Mouse (Mus musculus) adrenal gland, postnatal 25 days (tissue): ENCODE results near the gene Stpg2. TPM values are rescaled to one million over a fixed set of nuclear protein-coding genes. Genes with fewer than 3 reads are reported as not detected.
"Not testable (repeated sequence)": the region's sequence is repeated elsewhere in the genome, so short reads cannot be mapped to it uniquely, and the experiment has no call there.

Experiments used
- DNase-seq: peaks from one replicate; pipeline ENCODE4 v3.0.0; 2021; ENCODE audit warnings: mixed read lengths
- total RNA-seq: library from RNA; stranded (reverse); gene quantifications from 2 replicates; pipeline ENCODE4 v1.2.3, GENCODE M21; 2021

Gene Stpg2
- total RNA-seq, 1 experiment from 2014 or later: 0.24 TPM

GRCm38 (mm10) chr3:139419142-139419541 is 213.6 kb downstream of the Stpg2 start:
- no peak for DNase-seq

- no peak for DNase-seq
These were observed 236.7 kb downstream of the Stpg2 start for GRCm38 (mm10) chr3:139442170-139442569.

- DNase-seq: no peak
These were observed 290.4 kb downstream of the Stpg2 start for GRCm38 (mm10) chr3:139495939-139496338.

GRCm38 (mm10) chr3:139502216-139502615 is 296.7 kb downstream of the Stpg2 start:
- no peak for DNase-seq

GRCm38 (mm10) chr3:139509275-139509985 is 303.9 kb downstream of the Stpg2 start:
- no peak for DNase-seq

GRCm38 (mm10) chr3:139578496-139578895 is 373.0 kb downstream of the Stpg2 start:
- no peak for DNase-seq

- no peak for DNase-seq
These were observed 375.8 kb downstream of the Stpg2 start for GRCm38 (mm10) chr3:139581298-139581697.

- no peak for DNase-seq
These were observed 394.0 kb downstream of the Stpg2 start for GRCm38 (mm10) chr3:139599508-139599907.

GRCm38 (mm10) chr3:139608267-139608666 is 402.8 kb downstream of the Stpg2 start:
- not testable (repeated sequence) for DNase-seq

GRCm38 (mm10) chr3:139614641-139615040 is 409.1 kb downstream of the Stpg2 start:
- no peak for DNase-seq

- DNase-seq: no peak
These were observed 410.3 kb downstream of the Stpg2 start for GRCm38 (mm10) chr3:139615791-139616190.

GRCm38 (mm10) chr3:139637887-139638286 is 432.4 kb downstream of the Stpg2 start:
- DNase-seq: no peak

- DNase-seq: no peak
These were observed 446.0 kb downstream of the Stpg2 start for GRCm38 (mm10) chr3:139651505-139651904.

- no peak for DNase-seq
These were observed 453.9 kb downstream of the Stpg2 start for GRCm38 (mm10) chr3:139659416-139659815.

- DNase-seq: no peak
These were observed 456.7 kb downstream of the Stpg2 start for GRCm38 (mm10) chr3:139662241-139662640.

- no peak for DNase-seq
These were observed 458.3 kb downstream of the Stpg2 start for GRCm38 (mm10) chr3:139663712-139664245.

- no peak for DNase-seq
These were observed 459.6 kb downstream of the Stpg2 start for GRCm38 (mm10) chr3:139665047-139665446.

GRCm38 (mm10) chr3:139676192-139676591 is 470.7 kb downstream of the Stpg2 start:
- no peak for DNase-seq

- no peak for DNase-seq
These were observed 471.2 kb downstream of the Stpg2 start for GRCm38 (mm10) chr3:139676723-139677122.

- DNase-seq: not testable (repeated sequence)
These were observed 498.7 kb downstream of the Stpg2 start for GRCm38 (mm10) chr3:139704238-139704637.

GRCm38 (mm10) chr3:139707396-139707795 is 501.9 kb downstream of the Stpg2 start:
- not testable (repeated sequence) for DNase-seq

- no peak for DNase-seq
These were observed 504.3 kb downstream of the Stpg2 start for GRCm38 (mm10) chr3:139709794-139710193.

- DNase-seq: no peak
These were observed 523.3 kb downstream of the Stpg2 start for GRCm38 (mm10) chr3:139728751-139729150.

GRCm38 (mm10) chr3:139729248-139729647 is 523.8 kb downstream of the Stpg2 start:
- DNase-seq: no peak
